Mouse (Mus musculus): Measurements from ENCODE around the gene Ptx4.

DNA sequence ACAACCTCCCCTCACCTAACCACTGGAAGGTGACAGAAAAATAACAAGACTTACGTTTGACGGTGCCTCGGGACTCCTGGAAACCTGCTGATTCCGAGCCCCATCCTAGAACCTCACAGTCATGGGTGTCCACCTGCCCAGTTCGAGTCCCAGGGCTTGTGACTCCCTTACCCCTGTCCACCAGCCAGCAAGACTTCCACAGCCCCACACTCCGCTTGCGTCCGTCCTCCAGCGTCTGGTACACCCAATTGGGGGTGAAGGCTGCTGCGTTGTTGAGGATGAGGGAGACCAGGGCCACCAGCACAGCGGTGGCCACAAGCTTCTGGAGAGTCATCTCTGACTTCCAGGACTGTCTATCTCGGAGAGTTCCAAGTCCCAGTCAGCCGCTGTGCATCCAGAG, 40.4 kb upstream of the Ptx4 start:
- TF ChIP-seq POLR2A (IDR thresholded peaks at IDR 0.05; ENCODE audit: borderline replicate concordance, extremely low read depth, insufficient read depth, insufficient read length, poor library complexity, severe bottlenecking) (no peak), CTCF (IDR thresholded peaks at IDR 0.05; ENCODE audit: borderline replicate concordance, extremely low read depth, insufficient read depth, insufficient read length) (no peak)
